Mouse (Mus musculus): Measurements from ENCODE around the gene Krtap5-4. TPM values are rescaled to one million over a fixed set of nuclear protein-coding genes. Genes with fewer than 3 reads are reported as not detected.

Krtap5-4 gene
- polyA plus RNA-seq, 1 experiment from 2014 or later, result not detected

DNA sequence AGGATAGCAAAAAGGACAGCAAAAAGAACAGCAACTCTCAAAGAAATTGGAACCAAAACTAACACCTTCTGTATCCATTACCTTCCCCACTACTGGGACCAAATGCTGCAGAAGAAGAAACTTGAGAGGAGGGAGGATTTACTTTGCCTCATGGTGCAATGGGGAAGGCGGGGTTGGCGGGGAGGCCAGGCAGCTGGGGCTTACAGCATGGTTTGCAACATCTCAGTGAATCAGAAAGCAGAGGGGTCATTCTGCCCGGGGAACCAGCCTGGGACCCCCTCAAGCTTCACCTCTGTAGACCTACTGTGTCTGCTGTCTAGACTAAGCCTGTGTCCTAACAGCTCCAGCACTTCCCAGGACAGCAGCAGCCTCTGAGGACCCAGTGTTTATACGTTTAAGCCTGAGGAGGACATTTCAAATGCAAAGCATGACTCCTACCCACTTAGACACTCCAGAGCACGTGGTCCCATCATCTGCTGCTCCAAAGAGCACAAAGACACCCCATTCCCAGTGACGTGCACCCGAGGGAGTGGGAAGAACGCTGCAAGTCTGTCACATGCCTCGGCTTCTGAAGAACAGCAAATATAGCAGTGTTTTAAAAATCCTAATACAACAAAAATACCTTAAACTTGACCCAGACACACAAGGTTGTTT, 46.1 kb downstream of the Krtap5-4 start:
- Histone ChIP-seq H3K4me3 (ENCODE audit: low read length) (no peak overlapping the region), H3K36me3 (ENCODE audit: control insufficient read depth, insufficient read depth, low read length) (no peaks in the 10 kb centered on the region), H3K27me3 (ENCODE audit: control insufficient read depth, insufficient read depth, low read length) (no peaks in the 10 kb centered on the region), H3K27ac (ENCODE audit: low read depth, low read length) (0 out of 2 replicates have a peak overlapping the region, but pooled peaks have one; percentile 10), H3K9me3 (ENCODE audit: control insufficient read depth, low read length) (no peaks in the 10 kb centered on the region), H3K4me2 (replicated peaks; ENCODE audit: low read depth, low read length) (no peak overlapping the region), H3K9ac (ENCODE audit: low read depth, low read length) (no peak overlapping the region), H3K4me1 (ENCODE audit: control insufficient read depth, insufficient read depth, low read length) (peaks cover 6% of the 10 kb centered on the region; the same call in 1 of the 2 replicates)
- ATAC-seq (ENCODE audit: low FRiP score, low TSS enrichment), result peak; percentile 84
- 14% methylated on average over 9 of the region's 9 CpGs for WGBS

DNA sequence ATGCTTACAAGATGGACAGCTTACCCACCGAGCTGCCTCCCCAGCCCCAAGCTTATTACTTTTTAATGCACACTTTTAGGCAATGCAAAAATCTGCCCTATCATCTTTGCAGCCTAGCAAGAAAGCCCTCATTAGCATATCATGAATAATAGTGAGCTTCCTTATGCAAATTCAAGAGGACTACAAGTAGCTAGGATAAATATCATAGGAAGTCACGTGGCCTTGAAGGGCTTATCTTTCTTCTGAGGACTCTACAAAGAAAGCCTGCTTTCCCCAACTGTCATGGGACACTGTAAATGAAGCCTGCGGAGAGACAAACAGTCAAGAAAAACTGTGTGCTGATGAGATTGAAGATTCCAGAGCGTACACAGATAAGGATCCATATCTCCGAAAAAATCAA, 48.2 kb downstream of the Krtap5-4 start:
- H3K4me2 ChIP-seq (replicated peaks; ENCODE audit: low read depth, low read length), result no peak overlapping the region
- H3K4me3 ChIP-seq (ENCODE audit: low read length), result no peak overlapping the region
- H3K27me3 ChIP-seq (ENCODE audit: control insufficient read depth, insufficient read depth, low read length), result no peaks in the 10 kb centered on the region
- H3K9ac ChIP-seq (ENCODE audit: low read depth, low read length), result no peak overlapping the region
- no peak overlapping the region for H3K27ac ChIP-seq (ENCODE audit: low read depth, low read length)
- H3K36me3 ChIP-seq (ENCODE audit: control insufficient read depth, insufficient read depth, low read length), result no peaks in the 10 kb centered on the region
- no peak for ATAC-seq (ENCODE audit: low FRiP score, low TSS enrichment)
- WGBS, result 57% methylated on average over 5 of the region's 5 CpGs
- no peaks in the 10 kb centered on the region for H3K9me3 ChIP-seq (ENCODE audit: control insufficient read depth, low read length)
- peaks cover 6% of the 10 kb centered on the region; the same call in 1 of the 2 replicates for H3K4me1 ChIP-seq (ENCODE audit: control insufficient read depth, insufficient read depth, low read length)

DNA sequence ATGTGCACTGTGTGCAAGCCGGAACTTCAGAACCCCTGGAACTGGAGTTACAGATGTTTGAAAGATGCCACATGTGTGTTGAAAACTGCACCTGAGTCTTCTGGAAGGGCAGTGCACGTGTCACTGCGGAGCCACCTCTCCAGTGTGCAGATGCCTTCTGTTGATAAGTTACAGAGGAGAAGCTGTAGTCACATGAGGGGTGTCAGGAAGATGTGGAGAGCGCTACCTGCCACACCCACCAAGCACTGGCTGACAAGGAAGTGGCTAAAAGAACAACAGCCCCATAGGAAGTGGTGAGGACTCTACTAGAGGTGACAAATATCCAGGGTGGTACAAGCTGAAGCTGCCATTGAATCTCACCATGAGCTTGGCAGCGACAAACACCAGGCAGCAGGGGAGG, 50.5 kb downstream of the Krtap5-4 start:
- Histone ChIP-seq H3K4me1 (ENCODE audit: control insufficient read depth, insufficient read depth, low read length) (peaks cover 6% of the 10 kb centered on the region; the same call in 1 of the 2 replicates), H3K9ac (ENCODE audit: low read depth, low read length) (no peak overlapping the region), H3K27me3 (ENCODE audit: control insufficient read depth, insufficient read depth, low read length) (no peaks in the 10 kb centered on the region), H3K4me2 (replicated peaks; ENCODE audit: low read depth, low read length) (no peak overlapping the region), H3K4me3 (ENCODE audit: low read length) (no peak overlapping the region), H3K27ac (ENCODE audit: low read depth, low read length) (no peak overlapping the region), H3K9me3 (ENCODE audit: control insufficient read depth, low read length) (no peaks in the 10 kb centered on the region), H3K36me3 (ENCODE audit: control insufficient read depth, insufficient read depth, low read length) (no peaks in the 10 kb centered on the region)
- ATAC-seq (ENCODE audit: low FRiP score, low TSS enrichment), result no peak
- WGBS, result 73% methylated on average over 5 of the region's 5 CpGs

Other genes with a start within 250 kb of the Krtap5-4 start
- gene Mob2, start 242.5 kb upstream of the Krtap5-4 start, polyA plus RNA-seq (2014; fragmentation: Nextera tagmentation; extraction: Ambion mirVana), result 63.8 and 65.8 TPM in 2 replicates
- 1.2 and 1.3 TPM in 2 replicates for gene Dusp8, start 207.7 kb upstream of the Krtap5-4 start, polyA plus RNA-seq (2014; fragmentation: Nextera tagmentation; extraction: Ambion mirVana)
- gene Gm45618, start 182.8 kb upstream of the Krtap5-4 start, polyA plus RNA-seq (2014; fragmentation: Nextera tagmentation; extraction: Ambion mirVana), result not detected in 2 replicates
- gene Gm39115, start 167.5 kb upstream of the Krtap5-4 start, polyA plus RNA-seq (2014; fragmentation: Nextera tagmentation; extraction: Ambion mirVana), result not detected in 2 replicates
- gene Gm45337, start 158.9 kb upstream of the Krtap5-4 start, polyA plus RNA-seq (2014; fragmentation: Nextera tagmentation; extraction: Ambion mirVana), result not detected in 2 replicates
- not detected in 2 replicates for gene Gm29735, start 146.4 kb upstream of the Krtap5-4 start, polyA plus RNA-seq (2014; fragmentation: Nextera tagmentation; extraction: Ambion mirVana)
- gene Gm4553, start 137.8 kb upstream of the Krtap5-4 start, polyA plus RNA-seq (2014; fragmentation: Nextera tagmentation; extraction: Ambion mirVana), result not detected in 2 replicates
- not detected in 2 replicates for gene Krtap5-2, start 127.5 kb upstream of the Krtap5-4 start, polyA plus RNA-seq (2014; fragmentation: Nextera tagmentation; extraction: Ambion mirVana)
- gene Gm10153, start 113.2 kb upstream of the Krtap5-4 start, polyA plus RNA-seq (2014; fragmentation: Nextera tagmentation; extraction: Ambion mirVana), result not detected in 2 replicates
- not detected in 2 replicates for gene Krtap5-3, start 102.2 kb upstream of the Krtap5-4 start, polyA plus RNA-seq (2014; fragmentation: Nextera tagmentation; extraction: Ambion mirVana)
- not detected in 2 replicates for gene Gm7579, start 91.7 kb upstream of the Krtap5-4 start, polyA plus RNA-seq (2014; fragmentation: Nextera tagmentation; extraction: Ambion mirVana)
- not detected in 2 replicates for gene Krtap5-5, start 73.6 kb upstream of the Krtap5-4 start, polyA plus RNA-seq (2014; fragmentation: Nextera tagmentation; extraction: Ambion mirVana)
- gene Gm40460, start 62.5 kb upstream of the Krtap5-4 start, polyA plus RNA-seq (2014; fragmentation: Nextera tagmentation; extraction: Ambion mirVana), result not detected in 2 replicates
- not detected in 2 replicates for gene Gm2431, start 45.2 kb upstream of the Krtap5-4 start, polyA plus RNA-seq (2014; fragmentation: Nextera tagmentation; extraction: Ambion mirVana)
- gene Gm4559, start 29.2 kb upstream of the Krtap5-4 start, polyA plus RNA-seq (2014; fragmentation: Nextera tagmentation; extraction: Ambion mirVana), result not detected in 2 replicates
- not detected in 2 replicates for gene Krtap5-1, start 6.4 kb upstream of the Krtap5-4 start, polyA plus RNA-seq (2014; fragmentation: Nextera tagmentation; extraction: Ambion mirVana)
- gene Ifitm10, start 70.2 kb downstream of the Krtap5-4 start, polyA plus RNA-seq (2014; fragmentation: Nextera tagmentation; extraction: Ambion mirVana), result 1.4 and 1.7 TPM in 2 replicates
- gene Gm49369, start 79.1 kb downstream of the Krtap5-4 start, polyA plus RNA-seq (2014; fragmentation: Nextera tagmentation; extraction: Ambion mirVana), result not detected in 2 replicates
- 223 and 260 TPM in 2 replicates for gene Ctsd, start 84.5 kb downstream of the Krtap5-4 start, polyA plus RNA-seq (2014; fragmentation: Nextera tagmentation; extraction: Ambion mirVana)
- gene Syt8, start 131.3 kb downstream of the Krtap5-4 start, polyA plus RNA-seq (2014; fragmentation: Nextera tagmentation; extraction: Ambion mirVana), result not detected in 2 replicates
- gene Tnni2, start 138.3 kb downstream of the Krtap5-4 start, polyA plus RNA-seq (2014; fragmentation: Nextera tagmentation; extraction: Ambion mirVana), result 3.1 and 3.7 TPM in 2 replicates
- gene Lsp1, start 157.3 kb downstream of the Krtap5-4 start, polyA plus RNA-seq (2014; fragmentation: Nextera tagmentation; extraction: Ambion mirVana), result 92.8 and 124 TPM in 2 replicates
- gene Tnnt3, start 195.3 kb downstream of the Krtap5-4 start, polyA plus RNA-seq (2014; fragmentation: Nextera tagmentation; extraction: Ambion mirVana), result 3.2 and 3.5 TPM in 2 replicates
- gene Mrpl23, start 229.1 kb downstream of the Krtap5-4 start, polyA plus RNA-seq (2014; fragmentation: Nextera tagmentation; extraction: Ambion mirVana), result 30.3 and 33.4 TPM in 2 replicates